ENCODE assay signal across 19 mouse cellular contexts in the genomic region with DNA sequence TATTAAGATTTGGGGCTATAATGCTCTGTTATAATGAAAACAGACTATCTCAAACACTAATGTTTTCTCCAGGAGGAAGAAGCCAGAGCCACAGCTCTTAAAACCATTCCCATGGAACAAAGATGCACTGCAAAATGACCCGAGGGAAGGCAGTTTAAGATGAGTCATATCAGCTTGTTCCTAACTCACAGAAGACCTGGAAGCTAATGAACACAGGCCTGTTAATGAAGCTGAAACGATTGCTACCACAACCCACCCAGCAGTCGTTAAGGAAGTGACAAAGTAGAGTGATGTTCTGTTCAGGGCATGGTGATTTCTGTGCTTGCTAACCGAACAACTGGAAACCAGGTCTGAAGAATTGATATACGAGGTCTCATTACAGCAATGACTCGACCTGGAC.
"Had no signal": no experiment of that assay in that cellular context is flagged by ENCODE, and none has a peak within 500 bp of the region (broad histone marks: within the 10 kb centered on the region; RNA-seq: fewer than 3 reads in every experiment).

No protein-coding gene starts in this region.

- H3K9ac ChIP-seq: liver, embryonic 15.5 days; liver, postnatal 0 days; lung, embryonic 15.5 days; midbrain, embryonic 12.5 days; neural tube, embryonic 13.5 days had no signal

- H3K4me2 ChIP-seq: liver, embryonic 15.5 days; lung, embryonic 15.5 days; midbrain, embryonic 12.5 days; neural tube, embryonic 13.5 days had no signal

- H3K36me3 ChIP-seq: liver, embryonic 15.5 days had no signal

- H3K27me3 ChIP-seq: liver, embryonic 15.5 days; lung, embryonic 15.5 days; midbrain, embryonic 12.5 days; neural tube, embryonic 13.5 days had no signal

- H3K4me1 ChIP-seq: liver, embryonic 15.5 days; lung, embryonic 15.5 days; megakaryocyte, embryonic 14.5 days; midbrain, embryonic 12.5 days; neural tube, embryonic 13.5 days had no signal

- H3K27ac ChIP-seq: liver, embryonic 15.5 days; lung, embryonic 15.5 days; macrophage; midbrain, embryonic 12.5 days; neural tube, embryonic 13.5 days had no signal

- H3K4me3 ChIP-seq: liver, embryonic 15.5 days; lung, embryonic 15.5 days; megakaryocyte, embryonic 14.5 days; midbrain, embryonic 12.5 days; neural tube, embryonic 13.5 days had no signal

- H3K9me3 ChIP-seq: liver, embryonic 15.5 days; lung, embryonic 15.5 days; megakaryocyte, embryonic 14.5 days; midbrain, embryonic 12.5 days; neural tube, embryonic 13.5 days had no signal

- ATAC-seq: liver, postnatal 0 days; lung, postnatal 0 days; midbrain, embryonic 16.5 days had no signal

- DNase-seq: liver, postnatal 0 days; lung, adult 2 months; lung, postnatal 14 days; lung, postnatal 36 days; midbrain, embryonic 14.5 days; right cerebral cortex, postnatal 25 days; right cerebral cortex, postnatal 4 days; spleen, adult 18-20 months; thymus, adult 18-20 months; thymus, postnatal 14 days; thymus, postnatal 36 days had no signal
